Mouse (Mus musculus): ENCODE results near the gene 4930412O13Rik. TPM values are rescaled to one million over a fixed set of nuclear protein-coding genes. Genes with fewer than 3 reads are reported as not detected.

Gene 4930412O13Rik
- total and polyA plus RNA-seq, 3 experiments: 0.28 TPM; not detected in 2

GRCm38 (mm10) chr2:9876621-9877325 is 4.3 kb upstream of the 4930412O13Rik start:
- Histone ChIP-seq H3K27ac (ENCODE audit: control insufficient read depth, low read depth, low read length) (no peak overlapping the region), H3K9me3 (replicated peaks; ENCODE audit: insufficient read depth, low read length) (no peaks in the 10 kb centered on the region), H3K4me1 (ENCODE audit: control insufficient read depth in 1 of 2, insufficient read depth in 2 of 2, low read length in 2 of 2) (no peaks in the 10 kb centered on the region; a peak in 1 of 4 replicates), H3K4me3 (ENCODE audit: control insufficient read depth in 1 of 2, insufficient read depth in 1 of 2, low read depth in 2 of 2, low read length in 2 of 2) (no peak overlapping the region), H3K79me2 (ENCODE audit: control insufficient read depth, insufficient read depth, low read length, poor library complexity) (no peaks in the 10 kb centered on the region; the same call in 1 of the 2 replicates), H3K9ac (ENCODE audit: control insufficient read depth, low read depth, low read length, poor library complexity, severe bottlenecking) (no peak overlapping the region), H3K27me3 (ENCODE audit: control insufficient read depth in 1 of 2, insufficient read depth in 2 of 2, low read length in 2 of 2) (no peaks in the 10 kb centered on the region), H3K36me3 (ENCODE audit: control insufficient read depth in 1 of 2, insufficient read depth in 2 of 2, low read length in 2 of 2) (no peaks in the 10 kb centered on the region)
- TF ChIP-seq GATA1 (IDR thresholded peaks at IDR 0.05; ENCODE audit: low read depth, low read length) (no peak), TBP (IDR thresholded peaks at IDR 0.05; ENCODE audit: low read depth, low read length) (no peak), CHD1 (IDR thresholded peaks at IDR 0.05; ENCODE audit: low read depth, low read length) (no peak), MAZ (IDR thresholded peaks at IDR 0.05; ENCODE audit: low read depth, low read length) (no peak), NELFE (IDR thresholded peaks at IDR 0.05; ENCODE audit: low read depth, low read length) (no peak), RAD21 (IDR thresholded peaks at IDR 0.05; ENCODE audit: low read depth, low read length) (no peak)
- no peak for DNase-seq (ENCODE audit: low read depth, low spot score)

DNA sequence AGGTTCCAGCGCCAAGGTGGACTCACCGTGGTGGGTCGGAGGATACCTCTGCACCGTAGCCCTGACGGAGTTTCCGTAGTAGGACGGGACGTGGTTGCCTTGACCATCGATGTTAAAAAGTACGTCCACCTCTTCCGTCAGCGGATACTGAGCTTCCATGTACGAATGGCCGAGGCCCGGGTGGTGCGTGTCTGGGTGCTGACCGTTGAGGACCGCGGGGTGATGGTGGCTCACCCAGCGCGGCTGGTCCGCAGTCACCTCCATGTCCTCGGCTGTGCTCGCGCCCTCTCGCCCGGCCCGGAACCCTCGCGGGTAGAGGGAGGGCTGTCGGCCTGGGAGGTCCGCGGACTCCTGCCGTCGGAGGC is 3.7 kb upstream of the 4930412O13Rik start:
- DNase-seq (ENCODE audit: low read depth, low spot score): no peak
- Histone ChIP-seq H3K79me2 (ENCODE audit: control insufficient read depth, insufficient read depth, low read length, poor library complexity) (no peaks in the 10 kb centered on the region; the same call in 1 of the 2 replicates), H3K36me3 (ENCODE audit: control insufficient read depth in 1 of 2, insufficient read depth in 2 of 2, low read length in 2 of 2) (no peaks in the 10 kb centered on the region), H3K27ac (ENCODE audit: control insufficient read depth, low read depth, low read length) (no peak overlapping the region), H3K27me3 (ENCODE audit: control insufficient read depth in 1 of 2, insufficient read depth in 2 of 2, low read length in 2 of 2) (no peaks in the 10 kb centered on the region), H3K4me1 (ENCODE audit: control insufficient read depth in 1 of 2, insufficient read depth in 2 of 2, low read length in 2 of 2) (no peaks in the 10 kb centered on the region; a peak in 1 of 4 replicates), H3K4me3 (ENCODE audit: control insufficient read depth in 1 of 2, insufficient read depth in 1 of 2, low read depth in 2 of 2, low read length in 2 of 2) (no peak overlapping the region), H3K9ac (ENCODE audit: control insufficient read depth, low read depth, low read length, poor library complexity, severe bottlenecking) (no peak overlapping the region), H3K9me3 (replicated peaks; ENCODE audit: insufficient read depth, low read length) (no peaks in the 10 kb centered on the region)
- TF ChIP-seq MYB (IDR thresholded peaks at IDR 0.05; ENCODE audit: low read depth, low read length) (no peak), ELF1 (IDR thresholded peaks at IDR 0.05; ENCODE audit: low read depth, low read length) (no peak), ZMIZ1 (IDR thresholded peaks at IDR 0.05; ENCODE audit: low read depth, low read length) (no peak), SIN3A (IDR thresholded peaks at IDR 0.05; ENCODE audit: low read length) (no peak), TBP (IDR thresholded peaks at IDR 0.05; ENCODE audit: low read depth, low read length) (no peak), NELFE (IDR thresholded peaks at IDR 0.05; ENCODE audit: low read depth, low read length) (no peak), MAZ (IDR thresholded peaks at IDR 0.05; ENCODE audit: low read depth, low read length) (no peak), RAD21 (IDR thresholded peaks at IDR 0.05; ENCODE audit: low read depth, low read length) (no peak), POLR2AphosphoS5 (IDR thresholded peaks at IDR 0.05; ENCODE audit: borderline replicate concordance, low read depth, low read length) (no peak), MAFK (IDR thresholded peaks at IDR 0.05; ENCODE audit: borderline replicate concordance, low read depth, low read length) (no peak), ZC3H11A (IDR thresholded peaks at IDR 0.05; ENCODE audit: low read depth, low read length) (no peak), USF2 (IDR thresholded peaks at IDR 0.05; ENCODE audit: borderline replicate concordance in 1 of 2, insufficient read depth in 1 of 2, low read depth in 1 of 2, low read length in 2 of 2) (no peak), CHD2 (IDR thresholded peaks at IDR 0.05; ENCODE audit: low read length) (no peak), NRF1 (IDR thresholded peaks at IDR 0.05; ENCODE audit: insufficient read depth, low read depth, low read length, poor library complexity, severe bottlenecking) (no peak), POLR2AphosphoS2 (IDR thresholded peaks at IDR 0.05; ENCODE audit: low read length) (no peak), EP300 (IDR thresholded peaks at IDR 0.05; ENCODE audit: low read depth in 1 of 2, low read length in 2 of 2) (no peak), JUND (IDR thresholded peaks at IDR 0.05; ENCODE audit: low read depth, low read length) (no peak), USF1 (IDR thresholded peaks at IDR 0.05; ENCODE audit: low read depth, low read length) (no peak), CTCF (IDR thresholded peaks at IDR 0.05 in 2 of 3, conservative IDR thresholded peaks at IDR 0.05 in 1 of 3; ENCODE audit: control insufficient read depth in 1 of 3, insufficient read depth in 1 of 3, low read depth in 2 of 3, low read length in 3 of 3, poor library complexity in 1 of 3, severe bottlenecking in 1 of 3) (no peak), ZNF384 (IDR thresholded peaks at IDR 0.05; ENCODE audit: low read depth, low read length) (no peak)

Data from MEL (cell line).